Mouse (Mus musculus): Measurements from ENCODE around the gene Rabgap1.

DNA sequence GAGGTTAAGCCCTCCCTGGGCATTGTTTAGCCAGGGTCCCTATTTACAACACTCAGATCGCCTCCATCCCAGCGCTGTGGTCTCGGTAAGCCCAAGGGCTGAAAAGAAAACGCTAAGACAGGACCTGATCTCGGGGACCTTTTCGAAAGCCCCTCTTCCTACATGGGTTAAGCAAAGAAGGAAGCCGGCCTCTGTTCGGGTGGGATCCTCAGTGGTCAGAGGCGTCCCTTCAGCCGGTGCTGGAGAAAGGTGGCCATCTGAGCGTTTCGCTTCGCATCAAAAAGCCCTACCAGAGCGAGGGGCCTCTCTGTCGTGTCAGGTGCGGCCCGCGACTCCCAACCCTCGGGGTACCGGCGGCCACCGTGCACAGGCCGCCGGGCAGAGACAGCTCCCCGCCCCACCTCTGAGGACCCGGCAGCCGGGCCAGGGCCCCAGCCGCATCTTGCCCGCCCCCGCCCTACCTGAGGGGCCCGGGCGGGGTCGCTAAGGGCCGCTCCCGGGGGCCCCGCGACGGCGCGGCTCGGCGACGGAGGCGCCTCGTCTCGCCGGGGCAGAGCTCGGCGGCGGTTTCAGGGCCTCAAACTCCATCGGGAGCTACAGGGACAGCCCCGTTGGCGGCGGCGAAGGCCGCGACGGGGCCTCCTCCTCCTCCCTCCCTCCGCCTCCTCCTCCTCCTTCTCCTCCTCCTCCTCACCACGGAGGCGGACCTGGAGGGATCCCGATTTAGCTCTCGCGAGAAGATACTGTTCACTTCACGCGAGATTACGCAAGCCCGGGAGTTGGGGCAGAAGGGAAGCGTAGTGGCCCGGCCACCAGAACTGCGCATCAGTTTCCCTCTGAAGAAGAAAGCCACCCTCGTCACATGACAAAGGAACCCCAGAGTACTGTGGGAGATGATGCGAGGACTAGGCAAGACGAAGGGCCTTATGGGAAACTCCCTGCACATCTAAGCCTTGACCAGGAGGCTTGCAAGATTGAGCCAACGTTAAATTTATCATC is 20.5 kb upstream of the Rabgap1 start, which contains the start of gene Rc3h2:
- TF ChIP-seq POLR2A (IDR thresholded peaks at IDR 0.05; ENCODE audit: control insufficient read depth, low read depth, low read length) (peak; percentile 98), CTCF (IDR thresholded peaks at IDR 0.05; ENCODE audit: control insufficient read depth, insufficient read depth, insufficient replicate concordance, low read depth, low read length) (no peak)

Data from testis, adult 2 months (tissue).